Mouse (Mus musculus) CH12.LX (cell line): ENCODE measurements at regions not wholly inside any gene's neighbourhood (a gene's known extent, or its start where the extent isn't known, plus 50 kb on each side); places are given as distances from the start of the nearest gene placed in this dataset.

Experiments
- DNase-seq: peaks from one replicate; pipeline ENCODE4 v3.0.0-alpha.2; 2013; ENCODE audit errors: extremely low read depth
- H3K27ac ChIP-seq: 2 replicates; pipeline ENCODE4 v1.5.1; 2012; ENCODE audit warnings: low read depth, mild to moderate bottlenecking, control low read depth, moderate library complexity; ENCODE audit not compliant: insufficient read depth
- H3K27me3 ChIP-seq: replicated peaks from 2 replicates; pipeline ENCODE3; 2012; ENCODE audit warnings: inconsistent platforms
- H3K36me3 ChIP-seq, 2 experiments: replicated peaks in 1 of 2; 2 replicates each; pipeline versions ENCODE3 to v1.6.1; 2012; ENCODE audit warnings: inconsistent platforms in 1 of 2, low read length in 1 of 2, mild to moderate bottlenecking in 1 of 2, mixed read lengths in 1 of 2, moderate library complexity in 1 of 2; ENCODE audit not compliant: control insufficient read depth in 1 of 2, insufficient read depth in 1 of 2
- H3K4me1 ChIP-seq, 2 experiments: 2 replicates each; pipeline ENCODE4 v1.6.1; 2012; ENCODE audit warnings: inconsistent platforms in 1 of 2, moderate library complexity in 1 of 2; ENCODE audit not compliant: insufficient read depth in 2 of 2, control insufficient read depth in 1 of 2
- H3K4me2 ChIP-seq: 2 replicates; pipeline ENCODE4 v1.6.1; 2012; ENCODE audit warnings: low read depth, mild to moderate bottlenecking, control low read depth; ENCODE audit not compliant: poor library complexity, insufficient read depth, severe bottlenecking
- H3K4me3 ChIP-seq, 3 experiments: fragments of 150-350 bp in 1 of 3; sonication (generic) in 1 of 3; replicated peaks in 1 of 3; 2 replicates each; pipeline versions ENCODE3 to v1.5.1; 2011 to 2012; ENCODE audit warnings: low read depth in 2 of 3, low read length in 2 of 3, mild to moderate bottlenecking in 2 of 3, moderate library complexity in 2 of 3, control low read depth in 1 of 3, improper control_type of control experiment in 1 of 3, inconsistent platforms in 1 of 3, mixed read lengths in 1 of 3; ENCODE audit not compliant: poor library complexity in 1 of 3
- H3K79me2 ChIP-seq: replicated peaks from 2 replicates; pipeline ENCODE4 v1.6.1; 2012; ENCODE audit warnings: mild to moderate bottlenecking, moderate library complexity; ENCODE audit not compliant: control insufficient read depth, poor library complexity, insufficient read depth, severe bottlenecking; ENCODE audit errors: extremely low read depth
- H3K9ac ChIP-seq: 2 replicates; pipeline ENCODE4 v1.6.1; 2012; ENCODE audit warnings: low read depth, mild to moderate bottlenecking, control low read depth, moderate library complexity; ENCODE audit not compliant: insufficient read depth
- H3K9me3 ChIP-seq: replicated peaks from 2 replicates; pipeline ENCODE3; 2012; ENCODE audit warnings: low read length, inconsistent platforms, mixed read lengths
- CHD1 ChIP-seq: IDR thresholded peaks from 2 replicates; pipeline ENCODE4 v1.6.1; 2012; ENCODE audit warnings: low read depth, low read length, improper control_type of control experiment, inconsistent platforms
- CHD2 ChIP-seq: IDR thresholded peaks from 2 replicates; pipeline ENCODE4 v1.6.1; 2011; ENCODE audit warnings: low read length, improper control_type of control experiment
- CTCF ChIP-seq, 2 experiments: IDR thresholded peaks in 1 of 2; conservative IDR thresholded peaks in 1 of 2; 2 replicates each; pipeline ENCODE4 v1.5.1; 2011 to 2012; ENCODE audit warnings: low read depth in 2 of 2, low read length in 2 of 2, improper control_type of control experiment in 1 of 2, inconsistent platforms in 1 of 2, mild to moderate bottlenecking in 1 of 2, moderate library complexity in 1 of 2
- ELF1 ChIP-seq: IDR thresholded peaks from 2 replicates; pipeline ENCODE4 v1.6.1; 2014; ENCODE audit warnings: low read depth, mild to moderate bottlenecking, inconsistent platforms, low read length, improper control_type of control experiment
- EP300 ChIP-seq: IDR thresholded peaks from 2 replicates; pipeline ENCODE4 v1.6.1; 2011; ENCODE audit warnings: low read length, improper control_type of control experiment
- ETS1 ChIP-seq: conservative IDR thresholded peaks from 2 replicates; pipeline ENCODE4 v1.6.1; 2012; ENCODE audit warnings: low read depth, mild to moderate bottlenecking, inconsistent platforms, low read length, improper control_type of control experiment, moderate library complexity
- HCFC1 ChIP-seq: IDR thresholded peaks from 2 replicates; pipeline ENCODE4 v1.6.1; 2012; ENCODE audit warnings: low read depth, mild to moderate bottlenecking, inconsistent platforms, low read length, improper control_type of control experiment
- IRF4 ChIP-seq: IDR thresholded peaks from 2 replicates; pipeline ENCODE4 v1.6.1; 2014; ENCODE audit warnings: low read depth, mild to moderate bottlenecking, inconsistent platforms, low read length, improper control_type of control experiment
- JUN ChIP-seq: IDR thresholded peaks from 2 replicates; pipeline ENCODE4 v1.6.1; 2011; ENCODE audit warnings: low read depth, mild to moderate bottlenecking, low read length, improper control_type of control experiment, moderate library complexity; ENCODE audit not compliant: insufficient read depth
- JUND ChIP-seq: conservative IDR thresholded peaks from 2 replicates; pipeline ENCODE4 v1.6.1; 2011; ENCODE audit warnings: low read depth, low read length, improper control_type of control experiment
- KAT2A ChIP-seq: IDR thresholded peaks from 2 replicates; pipeline ENCODE4 v1.6.1; 2012; ENCODE audit warnings: low read length, improper control_type of control experiment, inconsistent platforms; ENCODE audit not compliant: insufficient replicate concordance
- MAFK ChIP-seq: IDR thresholded peaks from 2 replicates; pipeline ENCODE4 v1.6.1; 2011; ENCODE audit warnings: low read length, improper control_type of control experiment; ENCODE audit not compliant: insufficient replicate concordance
- MEF2A ChIP-seq: IDR thresholded peaks from 2 replicates; pipeline ENCODE4 v1.6.1; 2014; ENCODE audit warnings: low read depth, mild to moderate bottlenecking, inconsistent platforms, low read length, improper control_type of control experiment, borderline replicate concordance
- MYC ChIP-seq: IDR thresholded peaks from 2 replicates; pipeline ENCODE4 v1.6.1; 2011; ENCODE audit warnings: low read depth, mild to moderate bottlenecking, improper control_type of control experiment, low read length
- NELFE ChIP-seq: IDR thresholded peaks from 2 replicates; pipeline ENCODE4 v1.6.1; 2011; ENCODE audit warnings: low read depth, low read length, improper control_type of control experiment
- POLR2A ChIP-seq: IDR thresholded peaks from 2 replicates; pipeline ENCODE4 v1.6.1; 2011; ENCODE audit warnings: low read depth, mild to moderate bottlenecking, improper control_type of control experiment, low read length
- POLR2AphosphoS2 ChIP-seq: IDR thresholded peaks from 2 replicates; pipeline ENCODE4 v1.6.1; 2011; ENCODE audit warnings: low read depth, low read length, improper control_type of control experiment
- RAD21 ChIP-seq: IDR thresholded peaks from 2 replicates; pipeline ENCODE4 v1.6.1; 2011; ENCODE audit warnings: low read depth, mild to moderate bottlenecking, low read length, improper control_type of control experiment, moderate library complexity
- RCOR1 ChIP-seq: conservative IDR thresholded peaks from 2 replicates; pipeline ENCODE4 v1.6.1; 2012; ENCODE audit warnings: low read depth, mild to moderate bottlenecking, inconsistent platforms, low read length, improper control_type of control experiment
- SMC3 ChIP-seq: IDR thresholded peaks from 2 replicates; pipeline ENCODE4 v1.6.1; 2011; ENCODE audit warnings: low read depth, low read length, improper control_type of control experiment
- TBP ChIP-seq: conservative IDR thresholded peaks from 2 replicates; pipeline ENCODE4 v1.6.1; 2011; ENCODE audit warnings: low read depth, low read length, improper control_type of control experiment
- USF1 ChIP-seq: IDR thresholded peaks from 2 replicates; pipeline ENCODE4 v1.6.1; 2014; ENCODE audit warnings: low read depth, mild to moderate bottlenecking, inconsistent platforms, low read length, improper control_type of control experiment
- ZC3H11A ChIP-seq: IDR thresholded peaks from 2 replicates; pipeline ENCODE4 v1.6.1; 2012; ENCODE audit warnings: low read depth, mild to moderate bottlenecking, inconsistent platforms, low read length, improper control_type of control experiment
- ZKSCAN1 ChIP-seq: IDR thresholded peaks from 2 replicates; pipeline ENCODE4 v1.6.1; 2012; ENCODE audit warnings: low read depth, inconsistent platforms, low read length, improper control_type of control experiment, borderline replicate concordance
- ZNF384 ChIP-seq: IDR thresholded peaks from 2 replicates; pipeline ENCODE4 v1.6.1; 2012; ENCODE audit warnings: low read depth, low read length, improper control_type of control experiment, inconsistent platforms
- dilution Hi-C: fragments of 300-500 bp; cut with MboI; formaldehyde crosslinking; loops from 2 replicates; pipeline ENCODE4 v1.14.3; 2020; ENCODE audit warnings: low sequenced_read_pairs; ENCODE audit not compliant: extremely low pct_unique_long_range_greater_than_20kb, extremely low pct_ligation_motif_present
- in situ Hi-C: fragments of 300-500 bp; cut with MboI; formaldehyde crosslinking; loops from 3 replicates; pipeline ENCODE4 v1.14.3; 2019; ENCODE audit warnings: low sequenced_read_pairs, low pct_ligation_motif_present, low pct_unique_long_range_greater_than_20kb, mixed read lengths

DNA sequence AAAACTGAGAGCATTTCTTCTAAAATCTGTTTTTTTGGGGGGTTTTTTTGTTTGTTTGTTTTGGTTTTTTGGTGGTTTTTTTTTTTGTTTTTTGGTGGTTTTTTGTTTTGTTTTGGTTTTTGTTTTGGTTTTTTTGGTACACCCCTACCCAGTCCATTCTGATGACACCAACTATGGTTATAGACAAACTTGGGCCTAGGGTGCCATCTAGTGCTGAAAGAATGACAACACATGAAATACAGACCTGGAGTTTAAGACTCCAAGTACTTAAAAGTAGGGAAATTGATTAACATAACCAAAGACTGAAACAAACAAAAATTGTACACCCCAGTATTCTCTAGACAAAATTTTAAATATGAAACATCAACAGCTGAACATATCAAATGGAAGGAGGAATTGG is 76.0 kb upstream of the Ano5 start:
- in situ Hi-C loops, result no loop called here
- dilution Hi-C loops, result no loop called here
- no peaks in the 10 kb centered on the region for H3K36me3 ChIP-seq

DNA sequence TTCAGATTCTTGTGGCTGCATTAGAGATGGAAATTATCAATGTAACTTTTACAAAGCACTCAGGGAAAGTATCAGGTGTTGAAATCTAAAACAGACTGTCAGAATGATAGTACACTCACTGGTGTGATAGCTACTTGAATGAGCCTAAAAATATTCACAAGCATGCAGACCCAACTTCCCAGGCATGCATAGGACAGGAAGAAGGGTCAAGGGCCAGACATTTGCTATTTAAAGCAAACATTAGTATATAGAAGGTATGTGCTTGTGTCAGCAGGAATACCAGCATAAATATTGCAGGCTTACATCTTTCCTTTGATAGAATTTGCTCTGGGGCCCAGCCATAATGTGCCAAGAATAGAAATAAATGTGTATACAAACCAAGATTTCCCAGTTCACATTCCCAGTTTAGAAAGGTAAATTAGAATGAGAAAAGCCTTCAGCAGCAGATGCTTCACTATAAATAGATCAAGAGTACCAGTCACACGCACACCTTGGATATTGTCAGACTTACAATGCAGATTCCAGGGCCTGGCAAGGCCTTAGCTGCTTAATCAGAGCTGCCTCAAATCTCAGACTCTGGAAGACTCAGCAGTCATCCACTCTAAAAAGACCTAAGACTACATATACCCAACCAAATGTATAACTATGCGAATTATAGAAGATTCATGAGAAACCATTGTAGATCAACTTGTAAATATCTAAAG is 55.7 kb upstream of the Ano5 start:
- H3K4me3 ChIP-seq, result no peak overlapping the region
- H3K4me1 ChIP-seq, result no peaks in the 10 kb centered on the region
- no peaks in the 10 kb centered on the region for H3K36me3 ChIP-seq
- in situ Hi-C loops (no loop called here), dilution Hi-C loops (no loop called here)
- H3K9me3 ChIP-seq, result peaks cover 25% of the 10 kb centered on the region
- no peak for DNase-seq
- no peak overlapping the region for H3K4me2 ChIP-seq
- TF ChIP-seq CTCF (conservative IDR thresholded peaks at IDR 0.05 in 1 of 2, IDR thresholded peaks at IDR 0.05 in 1 of 2; ENCODE audit: low read depth in 2 of 2, low read length in 2 of 2), result no peak
- no peak overlapping the region for H3K9ac ChIP-seq
- no peak overlapping the region for H3K27ac ChIP-seq
- H3K79me2 ChIP-seq, result no peaks in the 10 kb centered on the region
- H3K27me3 ChIP-seq, result no peaks in the 10 kb centered on the region

More for the DNA sequence above, 76.0 kb upstream of the Ano5 start:
- no peaks in the 10 kb centered on the region for H3K4me1 ChIP-seq
- no peak overlapping the region for H3K27ac ChIP-seq
- no peaks in the 10 kb centered on the region for H3K27me3 ChIP-seq
- H3K79me2 ChIP-seq, result no peaks in the 10 kb centered on the region
- no peak overlapping the region for H3K9ac ChIP-seq
- DNase-seq, result no peak
- no peak overlapping the region for H3K4me2 ChIP-seq
- peaks cover 22% of the 10 kb centered on the region for H3K9me3 ChIP-seq
- TF ChIP-seq MEF2A, result no peak
- no peak for TF ChIP-seq CHD1
- TF ChIP-seq POLR2AphosphoS2, result no peak
- TF ChIP-seq RAD21, result peak; percentile 33
- TF ChIP-seq POLR2A, result no peak
- peak in 1 of 2 experiments; percentile 26; a peak in 2 of 4 replicates for TF ChIP-seq CTCF (conservative IDR thresholded peaks at IDR 0.05 in 1 of 2, IDR thresholded peaks at IDR 0.05 in 1 of 2; ENCODE audit: low read depth in 2 of 2, low read length in 2 of 2)
- no peak for TF ChIP-seq NELFE
- TF ChIP-seq ZNF384, result no peak
- TF ChIP-seq SMC3, result no peak
- no peak overlapping the region for H3K4me3 ChIP-seq

DNA sequence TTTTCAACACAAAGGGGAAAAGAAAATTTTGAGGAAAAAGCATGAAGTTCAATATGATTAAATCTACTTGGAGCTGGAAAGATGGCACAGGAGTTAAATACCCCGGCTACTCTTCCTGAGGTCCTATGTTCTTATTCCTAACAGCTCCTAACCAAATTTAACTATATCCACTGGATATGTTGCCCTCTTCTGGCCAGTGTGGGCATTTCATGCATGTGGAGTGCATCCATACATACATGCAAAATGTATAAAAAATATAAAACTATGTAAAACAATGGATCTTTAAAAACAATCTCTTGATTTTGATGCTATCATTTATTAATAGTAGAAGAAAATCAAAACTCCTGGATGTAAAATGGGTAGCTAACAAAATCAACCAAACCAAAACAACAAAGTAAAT is 52.1 kb upstream of the Ano5 start:
- H3K36me3 ChIP-seq, result no peaks in the 10 kb centered on the region
- no peaks in the 10 kb centered on the region for H3K27me3 ChIP-seq
- in situ Hi-C loops (no loop called here), dilution Hi-C loops (no loop called here)
- TF ChIP-seq TBP (no peak), RCOR1 (no peak), ZC3H11A (no peak), USF1 (no peak), ETS1 (no peak), HCFC1 (no peak), ELF1 (no peak), MYC (no peak), MAFK (no peak), CHD1 (no peak), POLR2A (no peak), EP300 (no peak), KAT2A (no peak), ZKSCAN1 (no peak), JUND (no peak), NELFE (no peak), CHD2 (no peak), MEF2A (no peak), JUN (no peak), IRF4 (no peak)
- no peaks in the 10 kb centered on the region for H3K79me2 ChIP-seq
- DNase-seq, result no peak
- H3K4me2 ChIP-seq, result no peak overlapping the region
- H3K4me3 ChIP-seq, result no peak overlapping the region
- H3K27ac ChIP-seq, result no peak overlapping the region
- no peak overlapping the region for H3K9ac ChIP-seq
- H3K4me1 ChIP-seq, result no peaks in the 10 kb centered on the region
- peaks cover 17% of the 10 kb centered on the region for H3K9me3 ChIP-seq
